Mouse (Mus musculus) lung, postnatal 4 days (tissue): ENCODE results near the gene Rps29.
A peak's percentile ranks its signal among the peaks of the same experiment; 100 is the strongest.

Experiments
- DNase-seq, 2 experiments: peaks; one replicate each; pipeline ENCODE4 v3.0.0; 2021

Rps29 gene

DNA sequence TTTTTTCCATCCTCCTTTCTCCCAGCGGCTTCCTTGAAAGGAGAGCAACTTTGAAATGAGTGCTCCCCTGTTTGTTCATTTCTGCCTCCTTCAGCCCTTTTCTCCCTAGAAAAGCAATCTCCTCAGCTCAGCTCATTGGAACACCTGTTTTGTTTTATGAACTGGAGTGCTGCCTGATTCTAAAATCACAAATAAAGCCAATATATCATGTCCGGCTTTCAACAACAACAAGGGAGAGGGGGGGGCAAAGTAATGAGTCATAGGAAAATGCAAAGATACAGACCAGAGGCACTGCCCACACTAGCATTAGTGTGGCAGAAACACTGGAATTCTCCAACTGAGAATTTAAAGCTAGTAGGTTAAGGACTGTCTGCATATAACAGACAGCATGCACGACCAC is 31.4 kb downstream of the Rps29 start:
- DNase-seq: no peak

- peak in 1 of 2 experiments; percentile 10 for DNase-seq
These were observed 31.8 kb downstream of the Rps29 start for GRCm38 (mm10) chr12:69127170-69127569.

DNA sequence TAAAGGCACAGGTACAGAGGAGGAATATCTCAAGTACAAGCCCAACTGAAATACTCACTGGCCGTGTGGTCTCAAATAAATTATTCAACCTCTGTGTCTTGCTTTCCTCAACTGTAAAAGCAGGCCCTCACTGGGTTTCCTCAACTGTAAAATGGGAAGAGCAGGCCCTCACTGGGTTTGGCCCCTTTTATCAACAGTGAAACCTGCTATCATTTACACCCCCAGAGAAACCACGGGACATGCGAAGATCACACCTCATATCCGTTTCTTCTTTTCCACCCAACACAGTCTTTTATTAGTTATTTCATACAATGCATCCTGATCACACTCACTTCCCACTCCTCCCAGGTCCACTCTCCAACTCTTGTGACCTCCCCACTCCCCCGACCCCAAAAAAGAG is 33.9 kb downstream of the Rps29 start:
- DNase-seq: no peak

- DNase-seq: no peak
These were observed 36.2 kb downstream of the Rps29 start for GRCm38 (mm10) chr12:69122801-69123200.

- DNase-seq: no peak
These were observed 39.1 kb downstream of the Rps29 start for GRCm38 (mm10) chr12:69119908-69120307.
